Mouse (Mus musculus) ES-Bruce4 (cell line): ENCODE data around the gene Uchl1. TPM values are rescaled to one million over a fixed set of nuclear protein-coding genes. Genes with fewer than 3 reads are reported as not detected.
A peak's percentile ranks its signal among the peaks of the same experiment; 100 is the strongest.

Source experiments
- H3K27ac ChIP-seq: 2 replicates; pipeline ENCODE4 v1.5.1; 2012; ENCODE audit warnings: low read length, inconsistent platforms; ENCODE audit not compliant: insufficient read depth
- H3K27me3 ChIP-seq: 2 replicates; pipeline ENCODE4 v1.6.1; 2012; ENCODE audit warnings: mild to moderate bottlenecking, low read length, inconsistent platforms; ENCODE audit not compliant: control insufficient read depth, poor library complexity, insufficient read depth, severe bottlenecking
- H3K36me3 ChIP-seq: 2 replicates; pipeline ENCODE4 v1.6.1; 2012; ENCODE audit warnings: inconsistent platforms, mild to moderate bottlenecking, low read length, moderate library complexity; ENCODE audit not compliant: control insufficient read depth, poor library complexity, insufficient read depth, severe bottlenecking
- H3K4me1 ChIP-seq: one replicate; pipeline ENCODE4 v1.8.1; 2011; ENCODE audit warnings: low read length; ENCODE audit not compliant: control insufficient read depth, insufficient read depth
- H3K4me3 ChIP-seq: 2 replicates; pipeline ENCODE4 v1.5.1; 2011; ENCODE audit warnings: low read depth, mild to moderate bottlenecking, low read length
- H3K9ac ChIP-seq: 2 replicates; pipeline ENCODE4 v1.6.1; 2012; ENCODE audit warnings: low read depth, mild to moderate bottlenecking, inconsistent platforms; ENCODE audit not compliant: poor library complexity, severe bottlenecking
- H3K9me3 ChIP-seq: replicated peaks from 2 replicates; pipeline ENCODE4 v1.6.1; 2012; ENCODE audit warnings: mild to moderate bottlenecking, low read length, inconsistent platforms; ENCODE audit not compliant: control insufficient read depth, poor library complexity, insufficient read depth, severe bottlenecking
- CTCF ChIP-seq: IDR thresholded peaks from one replicate; pipeline ENCODE4 v1.8.1; 2011; ENCODE audit warnings: low read depth, low read length
- EP300 ChIP-seq: IDR thresholded peaks from 2 replicates; pipeline ENCODE4 v1.6.1; 2011; ENCODE audit warnings: low read depth, low read length; ENCODE audit not compliant: insufficient read depth
- POLR2A ChIP-seq: IDR thresholded peaks from one replicate; pipeline ENCODE4 v1.8.1; 2011; ENCODE audit warnings: low read length; ENCODE audit not compliant: insufficient read depth
- polyA plus RNA-seq: library from polyadenylated mRNA; stranded (reverse); fragments of >200 nt; gene quantifications from 2 replicates; pipeline ENCODE4 v1.2.4, GENCODE M21; 2011; ENCODE audit warnings: low read depth; ENCODE audit not compliant: missing spikeins, insufficient read depth, insufficient read length

Gene Uchl1
- polyA plus RNA-seq, 1 experiment: 54.8 TPM

- Histone ChIP-seq H3K4me1 (peaks cover 2% of the 10 kb centered on the region), H3K4me3 (no peak overlapping the region), H3K27ac (no peak overlapping the region), H3K27me3 (no peaks in the 10 kb centered on the region), H3K9me3 (no peaks in the 10 kb centered on the region), H3K36me3 (no peaks in the 10 kb centered on the region), H3K9ac (no peak overlapping the region)
- TF ChIP-seq CTCF (no peak), EP300 (no peak), POLR2A (no peak)
Observed at GRCm38 (mm10) chr5:66654220-66654619, 21.7 kb upstream of the Uchl1 start.

- H3K4me3 ChIP-seq: peak overlapping the region; percentile 37; the same call in 1 of the 2 replicates
- H3K27ac ChIP-seq: no peak overlapping the region
- H3K9me3 ChIP-seq: no peaks in the 10 kb centered on the region
- peaks cover 3% of the 10 kb centered on the region for H3K4me1 ChIP-seq
- no peaks in the 10 kb centered on the region for H3K27me3 ChIP-seq
- peaks cover 8% of the 10 kb centered on the region for H3K36me3 ChIP-seq
- peak overlapping the region; percentile 50 for H3K9ac ChIP-seq
- TF ChIP-seq EP300: no peak
- no peak for TF ChIP-seq POLR2A
Observed at GRCm38 (mm10) chr5:66675189-66675890, 551 bp upstream of the Uchl1 start.

- Histone ChIP-seq H3K27ac (no peak overlapping the region), H3K4me3 (peak overlapping the region; percentile 82), H3K9me3 (no peaks in the 10 kb centered on the region), H3K9ac (peak overlapping the region; percentile 50), H3K4me1 (peaks cover 3% of the 10 kb centered on the region), H3K27me3 (no peaks in the 10 kb centered on the region), H3K36me3 (peaks cover 21% of the 10 kb centered on the region)
- TF ChIP-seq CTCF (no peak), EP300 (peak; percentile 30; the same call in 1 of the 2 replicates)
Observed at GRCm38 (mm10) chr5:66676457-66677117, 696 bp downstream of the Uchl1 start.

- TF ChIP-seq CTCF (peak; percentile 56), POLR2A (no peak), EP300 (peak; percentile 55; the same call in 1 of the 2 replicates)
- Histone ChIP-seq H3K27me3 (no peaks in the 10 kb centered on the region), H3K4me1 (peaks cover 3% of the 10 kb centered on the region), H3K9ac (peak overlapping the region; percentile 50; the same call in 1 of the 2 replicates), H3K4me3 (peak overlapping the region; percentile 53), H3K27ac (peak overlapping the region; percentile 45; the same call in 1 of the 2 replicates), H3K9me3 (no peaks in the 10 kb centered on the region), H3K36me3 (peaks cover 31% of the 10 kb centered on the region)
Observed at GRCm38 (mm10) chr5:66677411-66678345, 1.8 kb downstream of the Uchl1 start.

- Histone ChIP-seq H3K36me3 (peaks cover 44% of the 10 kb centered on the region), H3K4me1 (peaks cover 3% of the 10 kb centered on the region), H3K27me3 (no peaks in the 10 kb centered on the region), H3K9me3 (no peaks in the 10 kb centered on the region), H3K27ac (no peak overlapping the region), H3K9ac (no peak overlapping the region), H3K4me3 (no peak overlapping the region)
- TF ChIP-seq POLR2A (no peak), CTCF (no peak), EP300 (no peak)
Observed at GRCm38 (mm10) chr5:66679222-66679621, 3.3 kb downstream of the Uchl1 start.
